Mouse (Mus musculus) hindbrain, embryonic 15.5 days (tissue): ENCODE measurements around the gene Egfl7. TPM values are rescaled to one million over a fixed set of nuclear protein-coding genes. Genes with fewer than 3 reads are reported as not detected.

ENCODE experiments used
- ATAC-seq: fragments of 200-750 bp; cut with Nextera tagmentation; 2 replicates; pipeline ENCODE4 v1.8.0; 2017; ENCODE audit warnings: low read depth, moderate number of reproducible peaks, moderate TSS enrichment; ENCODE audit not compliant: low FRiP score
- H3K27ac ChIP-seq: fragments of 300-500 bp; sonication (generic); replicated peaks from 2 replicates; pipeline ENCODE4 v1.5.1; 2015; ENCODE audit warnings: mild to moderate bottlenecking, inconsistent platforms
- H3K27me3 ChIP-seq: fragments of 300-500 bp; sonication (generic); 2 replicates; pipeline ENCODE4 v1.6.1; 2015; ENCODE audit warnings: control low read depth, inconsistent platforms
- H3K36me3 ChIP-seq: fragments of 300-500 bp; sonication (generic); 2 replicates; pipeline ENCODE4 v1.6.1; 2015; ENCODE audit warnings: control low read depth, inconsistent platforms
- H3K4me1 ChIP-seq: fragments of 300-500 bp; sonication (generic); replicated peaks from 2 replicates; pipeline ENCODE4 v1.6.1; 2015; ENCODE audit warnings: control low read depth, inconsistent platforms
- H3K4me2 ChIP-seq: fragments of 300-500 bp; sonication (generic); 2 replicates; pipeline ENCODE4 v1.6.1; 2015; ENCODE audit warnings: moderate library complexity, mild to moderate bottlenecking, inconsistent platforms
- H3K4me3 ChIP-seq: fragments of 300-500 bp; sonication (generic); 2 replicates; pipeline ENCODE4 v1.5.1; 2015; ENCODE audit warnings: mild to moderate bottlenecking, inconsistent platforms
- H3K9ac ChIP-seq: fragments of 300-500 bp; sonication (generic); 2 replicates; pipeline ENCODE4 v1.6.1; 2015; ENCODE audit warnings: inconsistent platforms
- H3K9me3 ChIP-seq: fragments of 300-500 bp; sonication (generic); 2 replicates; pipeline ENCODE4 v1.6.1; 2016; ENCODE audit warnings: control low read depth, inconsistent platforms
- WGBS: fragments of 180-500 bp; shearing (Covaris S2); methylation state at CpG from one replicate; pipeline ENCODE4 v1.1.7; 2015; 5-methylcytosine and 5-hydroxymethylcytosine counted together
- polyA plus RNA-seq: library from polyadenylated mRNA; unstranded; fragments of >200 nt; fragmentation: Nextera tagmentation; extraction: Ambion mirVana; gene quantifications from 2 replicates; pipeline ENCODE4 v1.2.1, GENCODE M21; 2015

The Egfl7 gene
- polyA plus RNA-seq, 1 experiment from 2014 or later = 70.7 TPM

DNA sequence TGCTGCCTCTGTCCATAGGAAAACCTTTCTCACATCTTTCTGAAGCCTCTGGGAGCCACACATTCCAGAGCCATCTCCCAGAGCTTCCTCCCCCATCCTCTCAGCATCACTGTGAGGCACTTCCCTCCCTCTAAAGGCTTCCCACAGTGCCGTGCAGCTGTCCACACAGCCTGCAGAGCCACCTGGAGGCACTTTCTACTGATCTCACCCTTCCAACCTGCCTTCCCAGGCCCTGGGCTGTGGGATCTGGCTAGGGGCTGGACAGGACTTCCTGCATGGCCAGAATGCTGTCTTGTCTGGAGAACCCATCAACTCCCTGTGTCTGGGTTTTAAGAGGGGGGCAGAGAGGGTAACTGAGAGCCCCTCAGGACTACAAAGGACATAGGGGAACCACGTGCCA, 32.3 kb upstream of the Egfl7 start:
- Histone ChIP-seq H3K9ac (no peak overlapping the region), H3K4me3 (no peak overlapping the region), H3K4me1 (peaks cover 20% of the 10 kb centered on the region), H3K27me3 (no peaks in the 10 kb centered on the region), H3K4me2 (no peak overlapping the region), H3K9me3 (no peaks in the 10 kb centered on the region), H3K36me3 (no peaks in the 10 kb centered on the region), H3K27ac (no peak overlapping the region)
- 27% methylated on average over 2 of the region's 2 CpGs for WGBS
- ATAC-seq = no peak

DNA sequence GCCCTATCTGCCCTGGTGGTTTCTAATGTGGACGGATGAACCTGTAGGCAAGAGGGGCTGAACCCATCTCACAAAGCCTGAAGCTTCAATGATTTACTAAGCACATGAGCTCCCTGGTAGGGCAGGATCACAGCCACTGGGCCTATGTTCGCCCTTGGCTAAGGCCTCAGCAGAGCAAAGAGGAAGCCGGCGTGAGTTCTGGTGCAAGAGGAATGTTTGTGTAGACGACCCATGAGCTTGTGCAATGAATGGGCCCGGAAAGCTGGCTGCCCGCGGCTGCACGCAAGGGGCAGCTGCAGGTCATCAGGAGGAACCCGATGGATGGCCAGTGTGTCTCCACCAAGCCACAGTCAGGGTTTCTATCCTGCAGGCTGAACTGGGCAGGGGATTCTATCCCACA, 30.0 kb upstream of the Egfl7 start:
- Histone ChIP-seq H3K4me1 (peaks cover 20% of the 10 kb centered on the region), H3K27me3 (no peaks in the 10 kb centered on the region), H3K9me3 (no peaks in the 10 kb centered on the region), H3K27ac (no peak overlapping the region), H3K4me3 (no peak overlapping the region), H3K36me3 (no peaks in the 10 kb centered on the region), H3K4me2 (no peak overlapping the region), H3K9ac (no peak overlapping the region)
- no peak for ATAC-seq
- WGBS = 82% methylated on average over 10 of the region's 10 CpGs

DNA sequence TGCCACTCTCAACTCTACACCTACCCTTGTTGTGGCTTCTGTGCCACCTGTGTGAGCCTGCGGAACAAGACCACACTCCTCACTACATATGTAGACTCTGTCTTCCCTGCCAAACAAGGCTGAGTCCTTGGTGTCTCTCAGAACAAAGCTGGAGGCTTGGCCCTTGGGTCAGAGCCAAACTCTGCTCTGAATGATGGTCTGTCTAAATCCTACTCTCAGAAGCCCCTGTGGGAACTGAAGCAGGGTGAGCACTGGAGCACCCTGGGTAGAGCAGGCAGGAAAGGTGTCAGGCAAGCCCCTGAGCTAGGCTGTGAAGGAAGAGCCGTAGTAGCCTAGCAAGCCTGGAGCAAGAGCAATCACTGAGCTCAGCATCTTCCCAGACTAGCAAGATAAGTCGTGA, 29.6 kb upstream of the Egfl7 start:
- no peak for ATAC-seq

GRCm38 (mm10) chr2:26550777-26551176, 29.0 kb upstream of the Egfl7 start:
- no peak for ATAC-seq
- 67% methylated on average over 3 of the region's 3 CpGs for WGBS
- H3K27ac ChIP-seq = no peak overlapping the region
- H3K4me2 ChIP-seq = no peak overlapping the region
- no peak overlapping the region for H3K4me3 ChIP-seq
- peaks cover 20% of the 10 kb centered on the region for H3K4me1 ChIP-seq
- H3K9ac ChIP-seq = no peak overlapping the region
- H3K27me3 ChIP-seq = no peaks in the 10 kb centered on the region
- H3K36me3 ChIP-seq = no peaks in the 10 kb centered on the region
- no peaks in the 10 kb centered on the region for H3K9me3 ChIP-seq

More for the DNA sequence above, 29.6 kb upstream of the Egfl7 start:
- H3K27me3 ChIP-seq = no peaks in the 10 kb centered on the region
- H3K9me3 ChIP-seq = no peaks in the 10 kb centered on the region
- H3K9ac ChIP-seq = no peak overlapping the region
- H3K27ac ChIP-seq = no peak overlapping the region
- H3K4me3 ChIP-seq = no peak overlapping the region
- no peaks in the 10 kb centered on the region for H3K36me3 ChIP-seq
- peaks cover 20% of the 10 kb centered on the region for H3K4me1 ChIP-seq
- WGBS = 69% methylated on average over 3 of the region's 3 CpGs
- H3K4me2 ChIP-seq = no peak overlapping the region

DNA sequence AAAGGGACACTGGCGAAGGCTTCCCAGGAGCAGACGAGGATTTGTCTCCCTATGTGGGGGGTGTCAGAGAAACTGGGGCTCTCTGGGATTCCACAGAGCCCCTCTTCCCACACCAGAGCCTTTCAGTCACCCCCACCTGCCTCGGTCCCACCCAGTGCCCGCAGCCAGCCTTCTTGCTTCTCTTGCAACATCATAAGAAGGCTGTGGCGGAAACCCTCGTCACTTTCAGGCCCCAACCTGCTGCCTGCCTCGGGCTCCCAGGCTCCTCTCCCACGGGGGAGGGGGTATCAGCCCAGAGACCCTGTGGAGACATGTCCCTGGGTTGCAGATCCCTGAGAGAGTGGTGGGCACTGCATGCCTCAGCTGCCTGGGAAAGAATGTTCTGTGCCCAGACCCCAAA, 28.4 kb upstream of the Egfl7 start:
- Histone ChIP-seq H3K4me3 (no peak overlapping the region), H3K4me1 (peaks cover 20% of the 10 kb centered on the region), H3K36me3 (no peaks in the 10 kb centered on the region), H3K4me2 (no peak overlapping the region), H3K9me3 (no peaks in the 10 kb centered on the region), H3K27ac (no peak overlapping the region), H3K9ac (no peak overlapping the region), H3K27me3 (no peaks in the 10 kb centered on the region)
- no peak for ATAC-seq
- 77% methylated on average over 8 of the region's 8 CpGs for WGBS

DNA sequence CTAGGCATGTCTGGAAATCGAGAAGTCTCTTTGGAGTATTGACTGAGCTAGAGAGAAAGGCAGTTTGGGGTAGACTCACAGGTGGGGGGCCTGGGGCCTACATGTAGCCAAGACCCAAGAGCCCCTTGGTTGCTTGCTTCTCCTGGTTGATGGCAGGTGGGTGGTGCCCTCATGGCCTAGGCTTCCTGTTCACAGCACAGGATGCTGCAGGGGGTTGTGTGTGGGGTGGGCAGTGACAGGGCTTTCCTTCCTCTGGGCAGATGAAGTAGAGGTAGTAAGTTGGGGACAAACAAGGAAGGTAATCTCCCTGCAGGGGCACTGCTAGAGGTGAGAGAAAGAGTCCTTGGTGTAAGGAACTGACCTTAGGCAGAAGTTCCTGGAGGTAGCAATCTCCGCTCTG, 27.7 kb upstream of the Egfl7 start:
- no peak overlapping the region for H3K9ac ChIP-seq
- H3K36me3 ChIP-seq = no peaks in the 10 kb centered on the region
- no peak overlapping the region for H3K4me2 ChIP-seq
- H3K4me1 ChIP-seq = peaks cover 19% of the 10 kb centered on the region
- no peak overlapping the region for H3K27ac ChIP-seq
- no peaks in the 10 kb centered on the region for H3K9me3 ChIP-seq
- ATAC-seq = no peak
- H3K27me3 ChIP-seq = no peaks in the 10 kb centered on the region
- H3K4me3 ChIP-seq = no peak overlapping the region
- 96% methylated on average over 2 of the region's 2 CpGs for WGBS

DNA sequence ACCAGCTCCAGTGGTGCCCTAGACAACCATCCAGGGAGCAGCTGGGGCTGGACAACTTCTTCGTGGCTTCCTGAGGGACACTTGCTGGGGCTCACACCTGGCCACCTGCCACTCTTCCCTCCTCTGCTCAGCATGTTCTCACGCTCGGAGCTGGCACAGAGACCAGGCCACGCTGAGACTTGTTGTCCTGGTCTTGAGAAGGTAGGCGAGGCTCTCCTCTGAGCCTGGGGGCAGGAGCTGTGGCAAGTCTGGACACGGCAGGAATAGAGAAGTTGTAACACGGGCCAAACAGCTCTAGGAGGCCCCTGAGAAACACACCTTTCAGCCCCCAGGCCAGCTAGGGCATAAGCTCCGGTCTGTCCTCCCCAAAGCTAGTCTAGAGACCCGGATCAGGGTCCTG, 25.9 kb upstream of the Egfl7 start:
- no peaks in the 10 kb centered on the region for H3K36me3 ChIP-seq
- H3K4me1 ChIP-seq = peaks cover 13% of the 10 kb centered on the region
- no peak overlapping the region for H3K4me2 ChIP-seq
- H3K9ac ChIP-seq = no peak overlapping the region
- no peaks in the 10 kb centered on the region for H3K27me3 ChIP-seq
- 83% methylated on average over 9 of the region's 9 CpGs for WGBS
- no peak overlapping the region for H3K4me3 ChIP-seq
- H3K27ac ChIP-seq = no peak overlapping the region
- ATAC-seq = no peak
- H3K9me3 ChIP-seq = no peaks in the 10 kb centered on the region

- ATAC-seq = no peak
- 81% methylated on average over 4 of the region's 4 CpGs for WGBS
- no peak overlapping the region for H3K9ac ChIP-seq
These were observed 24.7 kb upstream of the Egfl7 start for GRCm38 (mm10) chr2:26555076-26555475.

DNA sequence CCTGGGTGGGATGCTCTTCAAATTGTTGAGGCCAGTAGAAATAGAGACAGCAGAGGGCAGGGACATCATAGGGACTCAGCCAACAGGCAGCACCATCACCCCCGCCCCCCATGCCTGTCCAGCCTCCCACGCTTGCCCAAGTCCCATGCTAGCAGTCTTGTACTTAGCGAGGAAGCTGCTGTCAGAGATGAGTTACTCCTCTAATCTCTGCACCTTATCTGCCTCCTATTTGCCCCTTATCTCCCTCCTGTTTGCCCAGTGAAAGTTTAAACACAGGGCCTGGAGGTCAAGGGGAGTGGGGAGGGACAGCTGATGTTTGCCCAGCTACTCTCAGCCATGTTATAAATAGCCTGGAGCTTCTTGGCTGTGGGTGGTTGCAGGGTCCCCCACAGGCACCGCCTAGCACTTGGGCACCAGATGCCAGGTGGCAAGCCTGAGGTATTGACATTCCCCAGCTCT, 23.2 kb upstream of the Egfl7 start:
- H3K4me2 ChIP-seq = no peak overlapping the region
- H3K4me3 ChIP-seq = no peak overlapping the region
- H3K27ac ChIP-seq = no peak overlapping the region
- no peaks in the 10 kb centered on the region for H3K27me3 ChIP-seq
- ATAC-seq = no peak
- 81% methylated on average over 4 of the region's 4 CpGs for WGBS
- H3K9me3 ChIP-seq = no peaks in the 10 kb centered on the region
- H3K9ac ChIP-seq = no peak overlapping the region
- no peaks in the 10 kb centered on the region for H3K36me3 ChIP-seq
- H3K4me1 ChIP-seq = peaks cover 5% of the 10 kb centered on the region; the same call in 1 of the 2 replicates

More at GRCm38 (mm10) chr2:26555076-26555475, 24.7 kb upstream of the Egfl7 start:
- Histone ChIP-seq H3K36me3 (no peaks in the 10 kb centered on the region), H3K4me2 (no peak overlapping the region), H3K9me3 (no peaks in the 10 kb centered on the region), H3K27ac (no peak overlapping the region), H3K27me3 (no peaks in the 10 kb centered on the region), H3K4me1 (peaks cover 13% of the 10 kb centered on the region), H3K4me3 (no peak overlapping the region)

DNA sequence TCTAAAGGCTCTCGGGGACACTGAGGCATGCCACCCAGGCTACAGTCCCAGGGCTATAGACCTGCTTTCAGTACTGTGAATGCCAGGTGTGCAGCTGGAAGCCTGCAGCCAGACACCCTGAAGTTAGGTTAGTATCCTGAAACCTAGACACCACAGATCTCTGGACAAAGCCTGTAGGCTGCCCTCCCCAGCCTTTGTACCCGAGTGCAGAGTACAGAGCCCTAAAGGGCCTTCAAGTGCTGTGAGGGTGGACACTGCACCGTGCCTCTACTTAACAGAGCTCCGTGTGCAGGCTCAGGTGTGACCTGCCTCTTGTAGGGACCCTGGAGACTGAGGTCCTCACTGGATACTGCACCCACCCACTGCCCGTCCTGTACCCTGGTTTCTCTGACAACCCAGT, 19.3 kb upstream of the Egfl7 start:
- WGBS = 80% methylated on average over 5 of the region's 5 CpGs
- Histone ChIP-seq H3K4me2 (no peak overlapping the region), H3K27ac (no peak overlapping the region), H3K4me3 (no peak overlapping the region), H3K9me3 (no peaks in the 10 kb centered on the region), H3K36me3 (no peaks in the 10 kb centered on the region), H3K27me3 (no peaks in the 10 kb centered on the region), H3K9ac (no peak overlapping the region), H3K4me1 (peaks cover 8% of the 10 kb centered on the region; the same call in 1 of the 2 replicates)
- no peak for ATAC-seq

GRCm38 (mm10) chr2:26561351-26562016, 18.3 kb upstream of the Egfl7 start:
- WGBS = 43% methylated on average over 6 of the region's 6 CpGs

DNA sequence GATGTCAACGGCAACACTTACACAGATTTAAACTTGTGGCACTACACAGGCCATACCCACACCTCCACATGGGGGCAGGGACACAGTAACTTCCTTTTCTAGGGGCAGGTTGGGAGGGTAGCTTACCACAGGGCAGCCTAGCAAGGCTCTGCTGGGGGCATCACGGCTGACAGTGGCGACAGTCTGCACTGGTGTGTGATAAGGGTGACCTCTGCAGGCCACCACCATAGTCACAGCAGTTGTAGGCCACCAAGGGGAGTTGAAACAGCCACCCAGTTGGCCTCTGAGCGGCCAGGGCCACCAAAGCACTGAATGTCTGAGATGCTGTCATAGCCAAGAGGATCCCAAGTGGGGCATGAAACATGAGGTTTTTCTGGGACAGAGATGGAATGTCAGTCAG, 13.6 kb upstream of the Egfl7 start:
- Histone ChIP-seq H3K4me2 (no peak overlapping the region), H3K4me3 (no peak overlapping the region), H3K36me3 (no peaks in the 10 kb centered on the region), H3K27me3 (no peaks in the 10 kb centered on the region), H3K4me1 (0 out of 2 replicates have a peak, but pooled peaks cover 3% of the 10 kb centered on the region), H3K9ac (no peak overlapping the region), H3K27ac (no peak overlapping the region), H3K9me3 (no peaks in the 10 kb centered on the region)
- WGBS = 15% methylated on average over 4 of the region's 4 CpGs
- peak; percentile 39; the same call in 1 of the 2 replicates for ATAC-seq

More at GRCm38 (mm10) chr2:26561351-26562016, 18.3 kb upstream of the Egfl7 start:
- no peaks in the 10 kb centered on the region for H3K27me3 ChIP-seq
- H3K27ac ChIP-seq = no peak overlapping the region
- H3K4me1 ChIP-seq = peaks cover 8% of the 10 kb centered on the region; the same call in 1 of the 2 replicates
- no peak overlapping the region for H3K4me3 ChIP-seq
- ATAC-seq = peak; percentile 72
- no peaks in the 10 kb centered on the region for H3K9me3 ChIP-seq
- no peak overlapping the region for H3K4me2 ChIP-seq
- no peak overlapping the region for H3K9ac ChIP-seq
- no peaks in the 10 kb centered on the region for H3K36me3 ChIP-seq

GRCm38 (mm10) chr2:26570034-26570433, 9.8 kb upstream of the Egfl7 start:
- no peak overlapping the region for H3K4me2 ChIP-seq
- H3K4me1 ChIP-seq = peaks cover 13% of the 10 kb centered on the region
- no peaks in the 10 kb centered on the region for H3K27me3 ChIP-seq
- no peaks in the 10 kb centered on the region for H3K36me3 ChIP-seq
- ATAC-seq = no peak
- H3K9ac ChIP-seq = no peak overlapping the region
- H3K4me3 ChIP-seq = no peak overlapping the region
- WGBS = 11% methylated on average over 3 of the region's 3 CpGs
- H3K27ac ChIP-seq = no peak overlapping the region
- H3K9me3 ChIP-seq = no peaks in the 10 kb centered on the region
